Mouse (Mus musculus) heart, adult 2 months (tissue): ENCODE results near the gene Kctd19. TPM values are rescaled to one million over a fixed set of nuclear protein-coding genes. Genes with fewer than 3 reads are reported as not detected.

ENCODE experiments used
- DNase-seq, 2 experiments: peaks; one replicate each; pipeline ENCODE4 v3.0.0; 2021
- H3K27ac ChIP-seq: fragments of 200-600 bp; 2 replicates; pipeline ENCODE4 v1.8.1; 2022
- H3K27me3 ChIP-seq: fragments of 200-500 bp; 2 replicates; pipeline ENCODE4 v1.6.1; 2012; ENCODE audit warnings: mild to moderate bottlenecking, low read length, inconsistent platforms, mixed read lengths; ENCODE audit not compliant: control insufficient read depth, insufficient read depth
- H3K36me3 ChIP-seq: fragments of 200-500 bp; 2 replicates; pipeline ENCODE4 v1.6.1; 2012; ENCODE audit warnings: low read length, inconsistent platforms; ENCODE audit not compliant: control insufficient read depth, insufficient read depth
- H3K4me1 ChIP-seq: fragments of 200-500 bp; 2 replicates; pipeline ENCODE4 v1.6.1; 2011; ENCODE audit warnings: low read length; ENCODE audit not compliant: control insufficient read depth, insufficient read depth
- H3K4me3 ChIP-seq: fragments of 200-600 bp; 2 replicates; pipeline ENCODE4 v1.8.1; 2022
- H3K79me2 ChIP-seq: fragments of 200-500 bp; replicated peaks from 2 replicates; pipeline ENCODE4 v1.6.1; 2012; ENCODE audit warnings: mild to moderate bottlenecking, inconsistent platforms, low read length, moderate library complexity, mixed read lengths; ENCODE audit not compliant: control insufficient read depth, insufficient read depth
- H3K9ac ChIP-seq: fragments of 200-500 bp; 2 replicates; pipeline ENCODE4 v1.6.1; 2012; ENCODE audit warnings: low read depth, mild to moderate bottlenecking, control low read depth, inconsistent platforms, low read length, mixed read lengths
- CTCF ChIP-seq: fragments of 200-600 bp; IDR thresholded peaks from 2 replicates; pipeline ENCODE4 v1.8.1; 2022; ENCODE audit warnings: antibody characterized with exemption, mild to moderate bottlenecking, moderate library complexity
- EP300 ChIP-seq: fragments of 200-500 bp; IDR thresholded peaks from 2 replicates; pipeline ENCODE4 v1.6.1; 2011; ENCODE audit warnings: low read depth, low read length, control low read depth; ENCODE audit not compliant: insufficient read depth
- POLR2A ChIP-seq: fragments of 200-500 bp; IDR thresholded peaks from 2 replicates; pipeline ENCODE4 v1.6.1; 2011; ENCODE audit warnings: mild to moderate bottlenecking, low read depth, low read length, control low read depth; ENCODE audit not compliant: insufficient read depth
- WGBS: fragments of 180-500 bp; shearing (Covaris S2); methylation state at CpG from one replicate; pipeline ENCODE4 v1.1.7; 2018; 5-methylcytosine and 5-hydroxymethylcytosine counted together
- intact Hi-C: fragments of 180-260 bp; cut with DNase I; formaldehyde crosslinking; loops from one replicate; pipeline ENCODE4 v1.15.1; 2025
- polyA plus RNA-seq: library from polyadenylated mRNA; depleted of rRNA; stranded (reverse); fragments of >200 nt; gene quantifications from 2 replicates; pipeline ENCODE4 v1.2.3, GENCODE M21; 2012
- total RNA-seq, 2 experiments: library from RNA; stranded (reverse); gene quantifications; 2 replicates each; pipeline ENCODE4 v1.2.3; 2021

Kctd19 gene
- total and polyA plus RNA-seq, 3 experiments, result 0.08 to 0.25 (median 0.13) TPM

DNA sequence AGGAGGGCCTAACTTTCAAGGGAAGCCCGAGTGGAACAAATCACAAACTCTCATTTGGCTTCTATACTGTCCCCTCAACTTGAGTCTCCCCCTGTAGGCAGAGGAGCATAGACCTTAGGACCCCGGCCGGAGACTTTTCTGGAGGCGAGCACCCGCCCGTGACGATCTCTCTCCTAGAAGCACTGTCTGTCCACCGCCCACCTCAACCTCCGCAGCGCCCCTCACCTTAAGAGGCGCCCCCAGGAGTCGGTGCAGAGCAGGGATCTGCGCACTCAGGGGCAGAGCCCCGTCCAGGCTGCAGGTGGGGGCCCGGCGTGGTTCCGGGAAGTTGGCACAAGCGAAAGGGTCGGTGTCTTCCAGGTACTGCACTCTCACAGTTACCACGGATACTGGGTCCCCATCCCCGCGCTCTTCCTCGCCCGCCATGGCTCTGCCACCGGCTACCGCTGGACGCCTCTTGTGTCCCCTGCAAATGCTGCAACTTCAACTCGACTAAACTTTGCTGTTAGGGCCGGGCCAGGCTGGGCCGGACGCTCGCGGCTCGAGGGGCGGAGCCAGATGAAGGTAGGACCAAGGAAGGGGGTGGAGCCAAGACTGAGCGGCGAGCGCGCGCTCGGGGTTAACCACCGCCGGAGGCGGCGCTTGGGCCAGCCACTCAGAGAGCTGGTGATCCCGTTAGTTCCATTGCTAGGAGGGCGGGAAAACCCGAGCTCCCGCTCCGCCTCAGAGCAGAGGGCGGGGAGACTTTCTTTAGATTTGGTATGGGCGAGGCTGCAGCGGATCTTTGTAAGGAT is 65.7 kb downstream of the Kctd19 start, which contains the start of gene Fhod1:
Gene Fhod1 (minus strand): TSS at position 526 of the 794 bp plus-strand sequence.
- Histone ChIP-seq H3K9ac (peak within 1 kb of the TSS; percentile 75), H3K27ac (peak within 1 kb of the TSS; percentile 81), H3K79me2 (no peaks in the 10 kb centered on the region), H3K4me1 (peaks cover 4% of the 10 kb centered on the region), H3K27me3 (peaks cover 1% of the 10 kb centered on the region; the same call in 1 of the 2 replicates), H3K4me3 (peak within 1 kb of the TSS; percentile 98), H3K36me3 (no peaks in the 10 kb centered on the region; the same call in 1 of the 2 replicates)
- WGBS, result under 1% methylated on average over 53 of the region's 53 CpGs
- TF ChIP-seq POLR2A (peak; percentile 89), EP300 (no peak), CTCF (peak; percentile 40)
- DNase-seq, result peak; percentile 91 to 97
- intact Hi-C loops, result loop anchor here (2.0 kb wide), 1 partner anchor 21 kb away; the partner anchor contains the start of genes Lrrc29 and Tmem208

DNA sequence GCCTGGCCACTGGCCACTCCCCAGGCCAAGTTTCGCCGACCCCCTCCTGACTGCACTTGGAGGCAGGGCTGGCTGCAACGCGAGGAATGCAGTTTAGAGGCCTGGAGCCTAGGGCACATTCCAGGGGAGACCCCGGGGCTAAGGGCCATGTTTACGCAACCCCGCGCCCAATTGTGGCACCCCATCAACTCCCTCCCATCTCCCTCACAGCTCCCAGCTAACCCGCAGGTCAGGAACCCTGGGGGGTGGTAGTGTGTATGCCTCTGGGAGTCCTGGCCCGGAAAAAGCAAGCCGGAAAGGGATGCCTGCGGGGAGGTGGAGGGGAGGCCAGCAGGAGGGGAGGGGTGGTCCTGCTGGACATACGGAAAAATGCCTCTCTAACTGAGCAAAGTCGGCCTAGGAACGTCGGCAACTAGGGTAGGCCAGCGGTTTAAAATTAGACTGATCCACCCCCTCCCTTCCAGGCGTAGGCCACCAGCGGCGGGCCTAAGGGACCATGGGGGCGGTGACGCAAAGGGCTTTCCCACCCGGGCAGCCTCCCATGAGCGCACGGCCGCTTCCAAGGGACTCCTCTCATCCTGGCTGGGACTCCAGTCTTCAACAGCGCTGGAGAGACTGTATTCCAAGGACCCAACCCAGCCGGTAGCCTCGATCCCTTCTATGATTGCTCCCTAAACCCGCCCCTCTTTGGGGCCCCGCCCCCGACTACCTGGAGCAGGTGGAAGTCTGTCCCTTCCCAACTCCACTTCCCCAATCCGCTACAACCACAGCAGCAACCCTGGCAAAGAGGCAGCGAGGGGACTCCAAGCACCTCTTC is 66.5 kb downstream of the Kctd19 start:
- Histone ChIP-seq H3K79me2 (no peaks in the 10 kb centered on the region), H3K4me3 (peak overlapping the region; percentile 98), H3K4me1 (peaks cover 4% of the 10 kb centered on the region), H3K9ac (peak overlapping the region; percentile 67), H3K27me3 (peaks cover 1% of the 10 kb centered on the region; the same call in 1 of the 2 replicates), H3K36me3 (no peaks in the 10 kb centered on the region; the same call in 1 of the 2 replicates), H3K27ac (peak overlapping the region; percentile 81)
- WGBS, result 2% methylated on average over 34 of the region's 34 CpGs
- intact Hi-C loops, result loop anchor here (2.0 kb wide), 1 partner anchor 20 kb away; the partner anchor contains the start of genes Lrrc29 and Tmem208
- DNase-seq, result peak; percentile 83
- no peak for TF ChIP-seq CTCF
- peak; percentile 45; the same call in 1 of the 2 replicates for TF ChIP-seq POLR2A
- TF ChIP-seq EP300, result peak; percentile 46; the same call in 1 of the 2 replicates

DNA sequence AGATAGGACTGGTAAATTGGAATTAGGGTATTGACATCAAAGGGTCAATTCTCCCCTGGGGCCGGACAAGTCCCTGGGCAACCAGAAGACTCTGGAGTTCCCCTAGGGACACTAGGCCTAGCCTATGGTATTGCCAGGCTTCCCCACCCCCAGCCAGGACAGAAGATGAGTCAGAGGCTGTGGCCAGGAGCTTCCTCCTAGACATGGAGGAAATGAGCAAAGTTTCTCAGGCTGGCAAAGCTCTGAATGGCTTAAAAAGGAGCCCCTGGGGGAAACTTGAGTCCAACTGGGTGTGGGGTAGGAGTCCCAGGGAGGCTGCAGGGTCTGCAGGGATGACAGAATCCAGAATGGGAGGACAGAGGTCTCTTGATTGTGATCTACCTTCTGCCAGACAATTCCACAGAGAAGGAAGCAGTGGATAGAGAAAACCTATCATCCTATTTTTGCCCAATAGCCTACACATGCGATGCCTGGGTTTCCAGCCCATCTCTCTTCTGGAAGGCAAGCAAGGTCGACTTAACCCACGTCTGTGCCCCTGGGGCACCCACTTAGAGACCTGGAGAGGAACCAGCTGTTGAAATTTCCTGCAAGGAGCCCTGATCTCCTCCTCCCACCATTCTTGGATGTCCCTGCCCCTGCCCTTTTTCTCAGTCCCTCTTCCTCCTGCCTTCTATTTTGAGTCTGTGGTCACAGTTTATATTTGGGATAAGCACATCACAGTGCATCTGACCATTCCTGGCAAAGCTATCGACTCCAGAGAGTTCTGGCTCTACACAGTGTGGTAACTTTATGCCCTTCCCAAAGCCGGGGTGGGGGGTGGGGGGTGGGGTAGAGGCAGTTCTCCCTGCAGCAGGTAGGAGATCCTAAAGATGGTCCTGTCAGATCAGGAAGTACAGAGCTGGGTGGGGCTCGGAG is 68.0 kb downstream of the Kctd19 start:
- Histone ChIP-seq H3K4me3 (no peak overlapping the region), H3K79me2 (no peaks in the 10 kb centered on the region), H3K27ac (peak overlapping the region; percentile 55), H3K9ac (0 out of 2 replicates have a peak overlapping the region, but pooled peaks have one; percentile 4), H3K36me3 (no peaks in the 10 kb centered on the region; the same call in 1 of the 2 replicates), H3K4me1 (peaks cover 14% of the 10 kb centered on the region), H3K27me3 (peaks cover 1% of the 10 kb centered on the region; the same call in 1 of the 2 replicates)
- intact Hi-C loops, result no loop called here
- 23% methylated on average over 7 of the region's 7 CpGs for WGBS
- TF ChIP-seq EP300 (no peak), CTCF (no peak), POLR2A (no peak)
- DNase-seq, result peak; percentile 38 to 61

DNA sequence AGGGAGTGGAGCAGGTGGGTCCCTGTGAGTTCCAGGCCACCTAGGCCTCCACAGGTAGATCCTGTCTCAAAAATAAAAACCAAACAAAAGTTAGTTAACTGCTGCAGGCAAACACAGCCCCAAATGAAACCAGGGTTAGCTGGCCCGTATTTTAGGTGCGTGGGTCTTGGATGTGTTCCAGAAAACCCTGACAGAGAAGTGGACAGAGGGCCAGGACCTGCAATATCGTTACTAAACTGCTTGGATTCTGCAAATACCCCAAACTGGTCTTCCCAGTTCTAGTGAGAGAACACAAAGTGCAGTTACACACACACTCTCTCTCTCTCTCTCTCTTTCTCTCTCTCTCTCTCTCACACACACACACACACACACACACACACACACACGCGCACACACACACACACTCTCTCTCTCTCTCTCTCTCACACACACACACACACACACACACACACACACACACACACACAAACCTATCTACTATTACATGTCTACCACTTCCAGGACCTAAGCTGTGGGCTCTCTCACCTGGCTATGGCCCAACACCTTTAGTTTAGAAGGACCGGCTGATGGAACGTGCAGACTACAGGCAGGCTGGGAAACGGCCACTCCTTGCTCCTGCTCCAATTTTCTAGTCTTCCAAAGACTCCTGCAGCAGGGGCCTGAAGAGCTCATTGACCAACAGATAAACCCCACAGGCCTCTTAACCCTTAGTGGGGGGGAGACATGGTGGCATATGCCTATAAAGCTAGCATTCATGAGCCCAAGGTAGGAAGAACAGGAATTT is 69.3 kb downstream of the Kctd19 start:
- Histone ChIP-seq H3K27ac (peak overlapping the region; percentile 55), H3K27me3 (peaks cover under 1% of the 10 kb centered on the region; the same call in 1 of the 2 replicates), H3K79me2 (no peaks in the 10 kb centered on the region), H3K36me3 (peaks cover 7% of the 10 kb centered on the region), H3K4me1 (peaks cover 22% of the 10 kb centered on the region), H3K9ac (no peak overlapping the region), H3K4me3 (no peak overlapping the region)
- DNase-seq, result peak in 1 of 2 experiments; percentile 23
- 45% methylated on average over 8 of the region's 8 CpGs for WGBS
- intact Hi-C loops, result no loop called here
- TF ChIP-seq POLR2A (no peak), EP300 (no peak), CTCF (no peak)
